Mouse (Mus musculus): ENCODE measurements around the gene Gstm5. TPM values are rescaled to one million over a fixed set of nuclear protein-coding genes. Genes with fewer than 3 reads are reported as not detected.

The Gstm5 gene
- polyA plus RNA-seq, 1 experiment from 2014 or later = 270 TPM

Other genes with a start within 250 kb of the Gstm5 start
- gene Ahcyl1, start 199.3 kb upstream of the Gstm5 start, polyA plus RNA-seq (2014; fragmentation: Nextera tagmentation; extraction: Ambion mirVana) = 127 and 132 TPM in 2 replicates
- gene Csf1, start 135.4 kb upstream of the Gstm5 start, polyA plus RNA-seq (2014; fragmentation: Nextera tagmentation; extraction: Ambion mirVana) = 4.6 and 5.7 TPM in 2 replicates
- gene Eps8l3, start 18.6 kb upstream of the Gstm5 start, polyA plus RNA-seq (2014; fragmentation: Nextera tagmentation; extraction: Ambion mirVana) = not detected in 2 replicates
- 54.7 and 58.1 TPM in 2 replicates for gene Gstm7, start 36.0 kb downstream of the Gstm5 start, polyA plus RNA-seq (2014; fragmentation: Nextera tagmentation; extraction: Ambion mirVana)
- 11.3 and 14.4 TPM in 2 replicates for gene Gstm6, start 47.9 kb downstream of the Gstm5 start, polyA plus RNA-seq (2014; fragmentation: Nextera tagmentation; extraction: Ambion mirVana)
- not detected in 2 replicates for gene Gstm3, start 73.5 kb downstream of the Gstm5 start, polyA plus RNA-seq (2014; fragmentation: Nextera tagmentation; extraction: Ambion mirVana)
- 14.1 and 15.7 TPM in 2 replicates for gene Gstm2, start 90.6 kb downstream of the Gstm5 start, polyA plus RNA-seq (2014; fragmentation: Nextera tagmentation; extraction: Ambion mirVana)
- 30.5 and 33.8 TPM in 2 replicates for gene Gstm1, start 122.2 kb downstream of the Gstm5 start, polyA plus RNA-seq (2014; fragmentation: Nextera tagmentation; extraction: Ambion mirVana)
- 15.2 and 15.8 TPM in 2 replicates for gene Gstm4, start 149.1 kb downstream of the Gstm5 start, polyA plus RNA-seq (2014; fragmentation: Nextera tagmentation; extraction: Ambion mirVana)
- gene Ampd2, start 190.8 kb downstream of the Gstm5 start, polyA plus RNA-seq (2014; fragmentation: Nextera tagmentation; extraction: Ambion mirVana) = 31.2 and 37.0 TPM in 2 replicates
- 0.30 and 0.90 TPM in 2 replicates for gene Gnat2, start 197.0 kb downstream of the Gstm5 start, polyA plus RNA-seq (2014; fragmentation: Nextera tagmentation; extraction: Ambion mirVana)

Data from midbrain, embryonic 11.5 days (tissue).